Mouse (Mus musculus) forebrain, embryonic 11.5 days (tissue): Measurements from ENCODE around the gene Stom. TPM values are rescaled to one million over a fixed set of nuclear protein-coding genes. Genes with fewer than 3 reads are reported as not detected.

Source experiments
- ATAC-seq: fragments of 200-750 bp; cut with Nextera tagmentation; replicated peaks from 2 replicates; pipeline ENCODE4 v1.8.0; 2017; ENCODE audit warnings: moderate TSS enrichment; ENCODE audit not compliant: low FRiP score
- DNase-seq: peaks from one replicate; pipeline ENCODE4 v3.0.0-alpha.2; 2017; ENCODE audit warnings: low spot score
- H3K27ac ChIP-seq: fragments of 300-500 bp; sonication (generic); 2 replicates; pipeline ENCODE4 v1.5.1; 2014; ENCODE audit warnings: low read depth, low read length
- H3K27me3 ChIP-seq: fragments of 300-500 bp; sonication (generic); 2 replicates; pipeline ENCODE4 v1.6.1; 2014; ENCODE audit warnings: mild to moderate bottlenecking, low read length, mixed read lengths; ENCODE audit not compliant: control insufficient read depth, insufficient read depth
- H3K36me3 ChIP-seq: fragments of 300-500 bp; sonication (generic); 2 replicates; pipeline ENCODE4 v1.6.1; 2014; ENCODE audit warnings: mild to moderate bottlenecking, low read length, moderate library complexity, mixed read lengths; ENCODE audit not compliant: control insufficient read depth, insufficient read depth
- H3K4me1 ChIP-seq: fragments of 300-500 bp; sonication (generic); replicated peaks from 2 replicates; pipeline ENCODE4 v1.6.1; 2014; ENCODE audit warnings: low read length, mixed read lengths; ENCODE audit not compliant: control insufficient read depth, insufficient read depth
- H3K4me2 ChIP-seq: fragments of 300-500 bp; sonication (generic); 2 replicates; pipeline ENCODE4 v1.6.1; 2014; ENCODE audit warnings: low read depth, mild to moderate bottlenecking, low read length, moderate library complexity, mixed read lengths; ENCODE audit not compliant: severe bottlenecking
- H3K4me3 ChIP-seq: fragments of 300-500 bp; sonication (generic); 2 replicates; pipeline ENCODE4 v1.5.1; 2014; ENCODE audit warnings: low read depth, low read length
- H3K9ac ChIP-seq: fragments of 300-500 bp; sonication (generic); 2 replicates; pipeline ENCODE4 v1.6.1; 2014; ENCODE audit warnings: low read length
- H3K9me3 ChIP-seq: fragments of 300-500 bp; sonication (generic); 2 replicates; pipeline ENCODE4 v1.6.1; 2016; ENCODE audit warnings: low read length, mixed read lengths; ENCODE audit not compliant: control insufficient read depth
- WGBS: fragments of 180-500 bp; shearing (Covaris S2); extraction: QIAGEN DNeasy Blood & Tissue Kit; methylation state at CpG from one replicate; pipeline ENCODE4 v1.1.7; 2014; 5-methylcytosine and 5-hydroxymethylcytosine counted together
- polyA plus RNA-seq: library from polyadenylated mRNA; unstranded; fragments of >200 nt; fragmentation: Nextera tagmentation; extraction: Ambion mirVana; gene quantifications from 2 replicates; pipeline ENCODE4 v1.2.1, GENCODE M21; 2014

The Stom gene
- 10.6 and 13.0 TPM in 2 replicates for polyA plus RNA-seq

DNA sequence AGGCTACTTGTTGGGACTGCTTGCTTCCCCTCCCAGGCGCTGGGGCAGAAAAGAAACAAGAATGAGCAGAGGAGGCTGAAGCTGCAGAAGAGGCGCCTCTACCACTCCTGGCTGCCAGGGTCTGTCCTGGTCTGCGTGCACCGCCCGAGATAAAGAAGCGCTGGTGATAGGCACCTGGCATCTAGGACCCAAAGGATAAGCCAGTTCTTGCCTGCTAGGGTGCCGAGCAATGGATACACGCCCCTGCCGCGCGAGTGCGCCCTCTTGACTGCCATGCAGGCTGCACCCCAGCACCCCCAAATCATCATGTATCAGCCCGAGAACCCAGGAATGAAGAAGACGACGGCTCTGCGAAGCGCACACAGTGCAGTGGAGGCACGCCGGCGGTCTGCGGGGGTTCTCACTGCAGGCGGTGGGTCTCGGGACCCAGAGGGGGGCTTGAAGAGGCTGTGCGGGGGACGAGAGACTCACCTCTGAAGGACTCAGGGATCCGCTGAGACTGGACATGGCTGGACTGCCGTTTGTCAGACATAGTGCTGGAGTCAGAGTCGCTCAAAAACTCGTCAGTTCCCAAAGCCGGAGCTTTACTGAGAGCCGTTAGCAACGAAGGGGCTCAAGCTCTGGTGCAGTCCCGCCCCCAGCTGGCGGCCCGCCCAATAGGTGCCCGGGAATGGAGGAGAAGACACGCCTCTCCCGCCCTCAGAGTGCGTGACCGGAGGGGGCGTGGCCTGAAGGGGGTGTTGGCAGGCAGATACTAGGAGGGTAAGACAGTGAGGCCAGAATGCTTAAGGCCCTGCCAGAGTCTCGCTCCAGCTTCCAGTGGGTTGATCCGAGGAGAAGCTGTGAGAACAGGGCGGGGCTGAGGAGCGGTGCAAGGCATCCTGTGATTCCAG is at the start of gene Stom:
TSS of gene Stom (minus strand) at position 589 of the 893 bp plus-strand sequence.
- under 1% methylated on average over 45 of the region's 45 CpGs for WGBS
- Histone ChIP-seq H3K36me3 (no peaks in the 10 kb centered on the region), H3K9me3 (no peaks in the 10 kb centered on the region), H3K4me3 (peak within 1 kb of the TSS; percentile 53), H3K4me1 (peaks cover 4% of the 10 kb centered on the region; the same call in 1 of the 2 replicates), H3K9ac (peak within 1 kb of the TSS; percentile 64), H3K27me3 (no peaks in the 10 kb centered on the region), H3K4me2 (peak within 1 kb of the TSS; percentile 65), H3K27ac (0 out of 2 replicates have a peak within 1 kb of the TSS, but pooled peaks have one; percentile 58)
- ATAC-seq = peak; percentile 100
- peak; percentile 99 for DNase-seq

DNA sequence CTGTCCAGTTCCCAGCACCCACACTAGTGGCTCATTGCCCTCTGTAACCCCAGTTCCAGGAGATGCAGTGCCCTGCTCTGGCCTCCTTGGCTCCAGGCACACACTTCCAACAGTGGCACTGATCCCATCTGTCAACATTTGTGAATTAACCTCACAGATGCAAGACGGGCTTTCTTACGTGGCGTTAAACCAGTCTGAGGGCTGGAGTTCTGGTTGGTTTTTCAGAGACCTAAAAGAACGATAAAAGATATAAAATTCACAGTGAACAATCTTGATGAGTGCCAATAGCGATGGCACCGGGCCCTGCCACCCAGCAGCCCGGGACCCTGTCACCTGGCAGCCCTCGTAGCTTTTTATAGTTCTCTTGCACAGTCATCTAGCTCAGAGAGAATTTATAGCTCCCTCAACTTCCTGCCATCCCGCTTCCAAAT is 48.7 kb upstream of the Stom start:
- Histone ChIP-seq H3K36me3 (no peaks in the 10 kb centered on the region), H3K27ac (no peak overlapping the region), H3K4me3 (no peak overlapping the region), H3K9ac (no peak overlapping the region), H3K9me3 (no peaks in the 10 kb centered on the region), H3K4me1 (no peaks in the 10 kb centered on the region), H3K4me2 (no peak overlapping the region), H3K27me3 (no peaks in the 10 kb centered on the region)
- WGBS = 90% methylated on average over 9 of the region's 9 CpGs
- ATAC-seq = no peak
- DNase-seq = no peak

DNA sequence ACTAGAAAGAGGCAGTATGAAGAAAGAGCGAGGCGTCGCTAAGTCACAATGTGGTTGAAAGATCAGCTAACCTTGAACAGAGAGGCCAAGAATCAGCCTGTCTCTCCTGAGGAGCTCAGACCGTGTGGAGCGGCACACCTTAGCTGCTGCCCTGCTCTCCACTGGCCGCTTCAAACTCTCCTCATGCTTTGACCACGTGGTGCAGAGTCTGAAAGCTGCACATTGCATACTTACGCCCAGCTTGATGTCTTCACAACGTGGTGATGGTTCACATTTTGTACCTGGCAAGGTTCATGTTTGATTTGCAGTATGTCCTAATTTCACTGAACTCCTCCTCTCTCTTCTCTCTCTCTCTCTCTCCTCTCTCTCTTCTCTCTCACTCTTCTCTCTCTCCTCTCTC is 42.5 kb upstream of the Stom start:
- DNase-seq = no peak
- Histone ChIP-seq H3K4me2 (no peak overlapping the region), H3K4me3 (no peak overlapping the region), H3K9me3 (no peaks in the 10 kb centered on the region), H3K36me3 (no peaks in the 10 kb centered on the region), H3K9ac (no peak overlapping the region), H3K27me3 (no peaks in the 10 kb centered on the region), H3K4me1 (no peaks in the 10 kb centered on the region), H3K27ac (no peak overlapping the region)
- ATAC-seq = no peak
- WGBS = 77% methylated on average over 9 of the region's 9 CpGs

DNA sequence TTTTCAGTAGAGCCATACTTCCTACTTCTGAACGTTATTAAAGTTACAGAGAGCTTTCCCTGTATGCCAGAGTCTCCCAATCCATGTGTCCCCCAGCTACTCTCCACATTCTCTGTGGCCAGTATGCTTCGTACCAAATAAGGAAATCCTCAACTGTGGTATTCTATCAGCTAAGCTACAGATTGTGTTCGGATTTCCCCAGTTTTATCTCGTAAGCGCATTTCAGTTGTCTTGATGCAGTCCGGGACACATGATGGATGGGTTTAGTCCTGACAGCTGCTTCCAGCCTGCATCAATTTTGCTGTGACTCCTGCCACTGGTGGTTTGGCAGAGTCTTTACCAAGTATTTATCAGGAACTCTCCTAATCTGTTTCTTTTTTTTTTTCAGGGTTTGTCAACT is 40.8 kb upstream of the Stom start:
- Histone ChIP-seq H3K27me3 (no peaks in the 10 kb centered on the region), H3K27ac (no peak overlapping the region), H3K36me3 (no peaks in the 10 kb centered on the region), H3K9me3 (no peaks in the 10 kb centered on the region), H3K9ac (no peak overlapping the region), H3K4me1 (no peaks in the 10 kb centered on the region), H3K4me2 (no peak overlapping the region), H3K4me3 (no peak overlapping the region)
- ATAC-seq (no peak), DNase-seq (no peak)
- WGBS = 83% methylated on average over 6 of the region's 6 CpGs

DNA sequence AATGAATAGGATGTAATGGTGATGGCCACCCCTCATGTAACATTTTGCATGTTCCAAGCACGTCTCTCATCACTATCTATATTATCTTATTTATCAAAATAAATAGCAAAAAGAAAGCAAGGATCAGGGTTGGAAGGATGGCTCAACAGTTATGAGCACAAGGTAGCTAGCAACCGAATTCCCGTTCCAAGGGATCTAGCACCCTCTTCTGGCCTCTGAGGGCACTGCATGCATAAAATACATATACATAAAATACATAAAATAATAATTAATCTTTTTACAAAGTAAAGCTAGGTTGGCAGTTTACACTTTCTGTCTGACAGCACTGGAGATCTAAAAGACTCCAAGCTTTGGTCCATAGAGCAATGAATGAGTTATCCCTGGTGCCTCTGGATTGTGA is 36.2 kb upstream of the Stom start:
- Histone ChIP-seq H3K36me3 (no peaks in the 10 kb centered on the region), H3K27ac (no peak overlapping the region), H3K27me3 (no peaks in the 10 kb centered on the region), H3K9me3 (no peaks in the 10 kb centered on the region), H3K9ac (no peak overlapping the region), H3K4me3 (no peak overlapping the region), H3K4me2 (no peak overlapping the region), H3K4me1 (no peaks in the 10 kb centered on the region)
- DNase-seq = peak; percentile 67
- WGBS = 11% methylated on average over 3 of the region's 3 CpGs
- no peak for ATAC-seq

DNA sequence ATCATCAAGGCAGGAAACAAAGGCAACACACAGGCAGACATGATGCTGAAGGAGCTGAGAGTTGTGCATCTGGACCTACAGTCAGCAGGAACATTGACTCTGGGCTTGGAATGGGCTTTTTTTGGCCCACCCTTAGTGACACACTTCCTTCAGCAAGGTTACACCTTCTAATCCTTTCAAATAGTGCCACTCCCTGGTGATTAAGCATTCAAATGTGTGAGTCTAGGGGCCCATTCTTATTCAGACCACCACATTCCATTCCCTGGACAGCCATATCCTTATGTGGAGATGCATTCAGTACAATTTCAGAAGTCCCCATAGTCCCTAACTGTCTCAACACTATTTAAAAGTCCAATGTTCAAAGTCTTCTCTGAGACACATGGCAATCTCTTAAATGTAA is 33.9 kb upstream of the Stom start:
- no peak overlapping the region for H3K4me3 ChIP-seq
- DNase-seq = no peak
- H3K4me2 ChIP-seq = no peak overlapping the region
- H3K4me1 ChIP-seq = no peaks in the 10 kb centered on the region
- no peaks in the 10 kb centered on the region for H3K27me3 ChIP-seq
- no peak overlapping the region for H3K9ac ChIP-seq
- H3K9me3 ChIP-seq = no peaks in the 10 kb centered on the region
- H3K27ac ChIP-seq = no peak overlapping the region
- no peaks in the 10 kb centered on the region for H3K36me3 ChIP-seq
- ATAC-seq = no peak

DNA sequence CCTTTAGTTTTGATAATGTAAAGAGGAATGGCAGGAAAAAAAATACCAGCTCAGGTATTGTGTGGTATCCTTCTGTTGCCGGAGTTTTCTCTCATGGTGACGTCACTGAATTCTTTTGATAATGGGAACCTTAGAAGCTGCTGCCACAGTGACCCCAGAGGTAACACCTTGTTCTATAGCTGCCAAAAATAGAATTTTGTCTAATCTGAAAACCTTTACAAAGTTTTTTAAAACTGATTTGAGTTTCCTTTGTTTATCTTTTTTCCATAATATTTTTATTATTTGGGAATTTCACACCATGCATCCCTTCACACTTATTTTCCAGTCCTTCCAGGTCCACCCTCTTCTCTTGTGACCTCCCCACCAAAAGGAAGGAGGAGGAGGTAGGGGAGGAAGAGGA is 30.9 kb upstream of the Stom start, which contains the start of gene 4930568D16Rik:
TSS of gene 4930568D16Rik (minus strand) at position 101 of the 400 bp plus-strand sequence.
- H3K4me3 ChIP-seq = no peak within 1 kb of the TSS
- 82% methylated on average over 2 of the region's 2 CpGs for WGBS
- ATAC-seq = no peak
- no peak for DNase-seq
- no peak within 1 kb of the TSS for H3K9ac ChIP-seq
- H3K36me3 ChIP-seq = no peaks in the 10 kb centered on the region
- no peak within 1 kb of the TSS for H3K27ac ChIP-seq
- H3K27me3 ChIP-seq = no peaks in the 10 kb centered on the region
- no peak within 1 kb of the TSS for H3K4me2 ChIP-seq
- H3K9me3 ChIP-seq = no peaks in the 10 kb centered on the region
- H3K4me1 ChIP-seq = no peaks in the 10 kb centered on the region

DNA sequence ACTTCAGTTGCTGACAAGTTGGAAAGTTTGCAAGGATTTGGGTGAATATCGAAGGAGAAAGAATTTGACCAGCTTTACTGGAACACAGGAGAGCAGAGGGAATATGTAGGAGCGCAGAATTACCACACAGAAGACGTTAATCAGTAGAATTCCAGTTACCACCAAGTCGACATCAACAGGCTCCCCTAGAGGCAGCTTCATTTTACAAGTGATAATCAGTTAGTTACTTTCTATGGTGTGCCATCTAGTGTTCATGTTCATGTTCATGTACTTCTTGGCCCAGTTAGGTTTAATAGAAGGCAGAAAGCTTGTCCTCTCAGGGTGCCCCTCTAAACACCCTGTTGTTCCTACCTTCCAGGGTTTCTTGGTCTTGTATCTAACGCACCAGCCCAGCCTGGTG is 12.4 kb upstream of the Stom start:
- H3K27ac ChIP-seq = no peak overlapping the region
- no peaks in the 10 kb centered on the region for H3K9me3 ChIP-seq
- H3K4me2 ChIP-seq = no peak overlapping the region
- 66% methylated on average over 5 of the region's 5 CpGs for WGBS
- H3K9ac ChIP-seq = no peak overlapping the region
- DNase-seq (no peak), ATAC-seq (no peak)
- H3K36me3 ChIP-seq = no peaks in the 10 kb centered on the region
- no peaks in the 10 kb centered on the region for H3K4me1 ChIP-seq
- no peak overlapping the region for H3K4me3 ChIP-seq
- no peaks in the 10 kb centered on the region for H3K27me3 ChIP-seq

DNA sequence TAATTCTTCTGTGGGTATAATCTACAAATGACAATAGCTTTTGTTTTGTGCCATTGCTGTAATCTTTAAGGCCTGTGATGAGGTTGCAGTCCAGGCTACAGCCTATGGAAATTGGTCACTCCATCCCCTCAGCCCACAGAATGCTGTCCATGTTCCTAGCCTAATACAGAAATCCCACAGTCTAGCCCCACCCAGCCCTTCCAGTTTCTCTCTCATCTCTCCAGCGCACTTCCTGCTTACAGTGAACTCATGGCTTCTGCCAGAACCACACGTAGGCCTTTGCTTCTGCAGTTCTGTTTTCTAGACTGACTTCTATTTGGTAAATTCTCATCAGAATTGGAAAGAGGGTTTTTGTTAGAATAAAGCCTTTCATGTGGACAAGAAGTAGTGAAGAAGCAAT is 9.2 kb upstream of the Stom start:
- no peak overlapping the region for H3K4me2 ChIP-seq
- no peaks in the 10 kb centered on the region for H3K36me3 ChIP-seq
- no peak overlapping the region for H3K9ac ChIP-seq
- no peaks in the 10 kb centered on the region for H3K27me3 ChIP-seq
- WGBS = 73% methylated on average over 2 of the region's 2 CpGs
- DNase-seq (no peak), ATAC-seq (no peak)
- H3K27ac ChIP-seq = no peak overlapping the region
- no peak overlapping the region for H3K4me3 ChIP-seq
- no peaks in the 10 kb centered on the region for H3K9me3 ChIP-seq
- H3K4me1 ChIP-seq = no peaks in the 10 kb centered on the region
